Mouse (Mus musculus) testis, adult 2 months (tissue): ENCODE results near the gene Nav3.

Experiments used
- CTCF ChIP-seq: fragments of 200-500 bp; IDR thresholded peaks from 2 replicates; pipeline ENCODE4 v1.5.1; 2012; ENCODE audit warnings: low read depth, mild to moderate bottlenecking, inconsistent platforms, low read length, moderate library complexity; ENCODE audit not compliant: control insufficient read depth, insufficient read depth, insufficient replicate concordance
- POLR2A ChIP-seq: fragments of 200-500 bp; IDR thresholded peaks from 2 replicates; pipeline ENCODE4 v1.6.1; 2012; ENCODE audit warnings: low read depth, mild to moderate bottlenecking, inconsistent platforms, low read length, moderate library complexity; ENCODE audit not compliant: control insufficient read depth

DNA sequence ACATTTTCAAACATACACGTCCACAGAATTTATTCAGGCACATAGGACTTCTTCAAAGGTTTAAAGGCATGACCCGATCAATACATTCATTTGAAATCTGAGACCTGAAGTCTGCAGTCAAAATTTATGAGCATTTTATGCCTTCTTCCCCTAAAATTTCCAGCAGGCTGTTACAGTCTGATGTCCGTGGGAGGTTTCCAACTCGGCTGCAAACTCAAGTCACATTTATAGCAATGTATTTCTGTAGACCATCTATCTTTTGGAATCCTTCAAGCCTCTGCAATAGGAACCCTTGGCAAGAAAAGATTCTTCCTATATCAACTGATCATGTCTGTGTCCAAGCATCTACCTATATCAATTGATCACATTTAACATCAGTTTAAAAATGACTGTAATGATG, 13.4 kb upstream of the Nav3 start:
- no peak for TF ChIP-seq POLR2A
- TF ChIP-seq CTCF = no peak
